ENCODE assay signal across 8 mouse cellular contexts in genomic region chr9:114729911-114730805, GRCm38 (mm10). TPM values are rescaled to one million over a fixed set of nuclear protein-coding genes. Genes with fewer than 3 reads are reported as not detected.
DNase-seq lines count a peak whose midpoint lies in the region; ATAC-seq and TF ChIP-seq lines count a peak whose summit lies in the region.

No protein-coding gene starts in this region.

- H3K9ac ChIP-seq in heart, embryonic 15.5 days, result 0 out of 2 replicates have a peak overlapping the region, but pooled peaks have one; percentile 7
- H3K9ac ChIP-seq in MEL (ENCODE audit: control insufficient read depth, low read depth, low read length, poor library complexity, severe bottlenecking), result peak overlapping the region; percentile 24
- peak overlapping the region; percentile 51 for H3K9ac ChIP-seq in heart, embryonic 16.5 days (ENCODE audit: low read length)
- no peak overlapping the region; the same call in 1 of the 2 replicates for H3K9ac ChIP-seq in lung, postnatal 0 days (replicated peaks; ENCODE audit: low read depth)

- H3K36me3 ChIP-seq in heart, embryonic 15.5 days, result peaks cover 4% of the 10 kb centered on the region; the same call in 1 of the 2 replicates
- H3K36me3 ChIP-seq in MEL (ENCODE audit: control insufficient read depth in 1 of 2, insufficient read depth in 2 of 2, low read length in 2 of 2), result peaks cover 0 to 25% of the 10 kb centered on the region in 2 experiments; a peak in 2 of 4 replicates
- H3K36me3 ChIP-seq in heart, embryonic 16.5 days (ENCODE audit: control insufficient read depth, insufficient read depth), result peaks cover 4% of the 10 kb centered on the region; the same call in 1 of the 2 replicates
- no peaks in the 10 kb centered on the region for H3K36me3 ChIP-seq in lung, postnatal 0 days (ENCODE audit: insufficient read depth, low read length)

- intact Hi-C loops in heart, postnatal 10 days (cut with DNase I), result no loop called here

- H3K4me3 ChIP-seq in heart, embryonic 15.5 days, result peak overlapping the region; percentile 91
- H3K4me3 ChIP-seq in MEL (ENCODE audit: control insufficient read depth in 1 of 2, insufficient read depth in 1 of 2, low read depth in 2 of 2, low read length in 2 of 2), result peak overlapping the region; percentile 62 to 98
- peak overlapping the region; percentile 97 for H3K4me3 ChIP-seq in heart, embryonic 16.5 days (ENCODE audit: low read length)
- peak overlapping the region; percentile 72 for H3K4me3 ChIP-seq in lung, postnatal 0 days (ENCODE audit: low read depth, low read length)

- peaks cover 32% of the 10 kb centered on the region for H3K4me1 ChIP-seq in heart, embryonic 15.5 days (replicated peaks)
- H3K4me1 ChIP-seq in MEL (ENCODE audit: control insufficient read depth in 1 of 2, insufficient read depth in 2 of 2, low read length in 2 of 2), result peaks cover 6 to 23% of the 10 kb centered on the region in 2 experiments
- peaks cover 30% of the 10 kb centered on the region for H3K4me1 ChIP-seq in heart, embryonic 16.5 days (ENCODE audit: control insufficient read depth, insufficient read depth, low read length)
- H3K4me1 ChIP-seq in lung, postnatal 0 days (ENCODE audit: insufficient read depth, low read depth, low read length), result 0 out of 2 replicates have a peak, but pooled peaks cover 6% of the 10 kb centered on the region

- no peak for TF ChIP-seq RAD21 in MEL (IDR thresholded peaks at IDR 0.05; ENCODE audit: low read depth, low read length)

- no peak for TF ChIP-seq CTCF in MEL (IDR thresholded peaks at IDR 0.05 in 2 of 3, conservative IDR thresholded peaks at IDR 0.05 in 1 of 3; ENCODE audit: control insufficient read depth in 1 of 3, insufficient read depth in 1 of 3, low read depth in 2 of 3, low read length in 3 of 3, poor library complexity in 1 of 3, severe bottlenecking in 1 of 3)
- TF ChIP-seq CTCF in lung, postnatal 0 days (IDR thresholded peaks at IDR 0.05), result no peak

- ATAC-seq in heart, embryonic 15.5 days (replicated peaks; ENCODE audit: insufficient number of reproducible peaks, insufficient read depth, low FRiP score, low read depth), result no peak
- no peak for ATAC-seq in heart, embryonic 16.5 days (replicated peaks; ENCODE audit: extremely low read depth, insufficient read depth, low FRiP score)
- ATAC-seq in lung, postnatal 0 days, result no peak

- DNase-seq in heart, postnatal 10 days, result no peak
- DNase-seq in MEL (ENCODE audit: low read depth, low spot score), result peak; percentile 59
- peak; percentile 52 for DNase-seq in lung, postnatal 0 days (ENCODE audit: low spot score)
- peak; percentile 29 for DNase-seq in thymus, postnatal 25 days
- DNase-seq in frontal cortex, postnatal 10 days (ENCODE audit: low spot score in 2 of 2), result no peak
- no peak for DNase-seq in ovary, postnatal 10 days (ENCODE audit: low spot score)

- 26% methylated on average over 24 of the region's 30 CpGs for WGBS in heart, embryonic 15.5 days
- WGBS in heart, embryonic 16.5 days, result 27% methylated on average over 25 of the region's 30 CpGs
- WGBS in lung, postnatal 0 days, result 29% methylated on average over 24 of the region's 30 CpGs

- H3K9me3 ChIP-seq in heart, embryonic 15.5 days (replicated peaks), result no peaks in the 10 kb centered on the region
- no peaks in the 10 kb centered on the region for H3K9me3 ChIP-seq in MEL (replicated peaks; ENCODE audit: insufficient read depth, low read length)
- H3K9me3 ChIP-seq in heart, embryonic 16.5 days (replicated peaks; ENCODE audit: control insufficient read depth, low read length), result no peaks in the 10 kb centered on the region
- no peaks in the 10 kb centered on the region for H3K9me3 ChIP-seq in lung, postnatal 0 days (ENCODE audit: low read length)

- TF ChIP-seq EP300 in MEL (IDR thresholded peaks at IDR 0.05; ENCODE audit: low read depth in 1 of 2, low read length in 2 of 2), result no peak
- TF ChIP-seq EP300 in lung, postnatal 0 days (IDR thresholded peaks at IDR 0.05), result no peak

- peak overlapping the region; percentile 64 for H3K4me2 ChIP-seq in heart, embryonic 15.5 days
- peak overlapping the region; percentile 88 for H3K4me2 ChIP-seq in heart, embryonic 16.5 days (ENCODE audit: low read depth, low read length)
- H3K4me2 ChIP-seq in lung, postnatal 0 days (replicated peaks; ENCODE audit: low read depth, low read length), result peak overlapping the region; percentile 49

- peak overlapping the region; percentile 95 for H3K27ac ChIP-seq in heart, embryonic 15.5 days
- H3K27ac ChIP-seq in MEL (ENCODE audit: control insufficient read depth, low read depth, low read length), result 0 out of 2 replicates have a peak overlapping the region, but pooled peaks have one; percentile 5
- peak overlapping the region; percentile 10; the same call in 1 of the 2 replicates for H3K27ac ChIP-seq in heart, embryonic 16.5 days (ENCODE audit: low read length)
- H3K27ac ChIP-seq in lung, postnatal 0 days (ENCODE audit: low read length), result peak overlapping the region; percentile 32; the same call in 1 of the 2 replicates

- peaks cover 25% of the 10 kb centered on the region for H3K79me2 ChIP-seq in MEL (ENCODE audit: control insufficient read depth, insufficient read depth, low read length, poor library complexity)

- no peak for TF ChIP-seq POLR2A in MEL (IDR thresholded peaks at IDR 0.05; ENCODE audit: control insufficient read depth in 1 of 2, insufficient read depth in 1 of 2, low read depth in 1 of 2, low read length in 2 of 2, poor library complexity in 1 of 2)

- no peaks in the 10 kb centered on the region for H3K27me3 ChIP-seq in heart, embryonic 15.5 days
- no peaks in the 10 kb centered on the region for H3K27me3 ChIP-seq in MEL (ENCODE audit: control insufficient read depth in 1 of 2, insufficient read depth in 2 of 2, low read length in 2 of 2)
- H3K27me3 ChIP-seq in heart, embryonic 16.5 days (ENCODE audit: control insufficient read depth, insufficient read depth, low read length), result no peaks in the 10 kb centered on the region
- no peaks in the 10 kb centered on the region for H3K27me3 ChIP-seq in lung, postnatal 0 days (replicated peaks; ENCODE audit: insufficient read depth, low read length)

TF ChIP-seq in MEL, 35 proteins besides CTCF, POLR2A, EP300 and RAD21 (continues in another document):
- TF ChIP-seq MYB (IDR thresholded peaks at IDR 0.05; ENCODE audit: low read depth, low read length), result no peak
- 0 out of 2 replicates have a peak, but pooled peaks have one; percentile 2 for TF ChIP-seq GATA1 (IDR thresholded peaks at IDR 0.05; ENCODE audit: low read depth, low read length)
- TF ChIP-seq MEF2A (IDR thresholded peaks at IDR 0.05; ENCODE audit: extremely low read depth, insufficient replicate concordance, low read depth, low read length, poor library complexity, severe bottlenecking), result no peak
- TF ChIP-seq CHD1 (IDR thresholded peaks at IDR 0.05; ENCODE audit: low read depth, low read length), result no peak
- peak; percentile 76 for TF ChIP-seq MAX (IDR thresholded peaks at IDR 0.05; ENCODE audit: low read length)
- TF ChIP-seq HCFC1 (IDR thresholded peaks at IDR 0.05; ENCODE audit: low read depth, low read length), result no peak
- no peak for TF ChIP-seq TAL1 (IDR thresholded peaks at IDR 0.05; ENCODE audit: low read length)
- peak; percentile 56; the same call in 1 of the 2 replicates for TF ChIP-seq USF1 (IDR thresholded peaks at IDR 0.05; ENCODE audit: low read depth, low read length)
- no peak for TF ChIP-seq ZC3H11A (IDR thresholded peaks at IDR 0.05; ENCODE audit: low read depth, low read length)
- no peak for TF ChIP-seq GABPA (IDR thresholded peaks at IDR 0.05; ENCODE audit: low read depth, low read length)
- TF ChIP-seq MXI1 (IDR thresholded peaks at IDR 0.05; ENCODE audit: low read depth, low read length), result peak; percentile 74
- TF ChIP-seq MAFK (IDR thresholded peaks at IDR 0.05; ENCODE audit: borderline replicate concordance, low read depth, low read length), result no peak
- TF ChIP-seq SMC3 (IDR thresholded peaks at IDR 0.05; ENCODE audit: low read depth, low read length), result no peak
- TF ChIP-seq E2F4 (IDR thresholded peaks at IDR 0.05; ENCODE audit: borderline replicate concordance, low read depth, low read length), result no peak
- no peak for TF ChIP-seq POLR2AphosphoS5 (IDR thresholded peaks at IDR 0.05; ENCODE audit: borderline replicate concordance, low read depth, low read length)
- 0 out of 2 replicates have a peak, but pooled peaks have one; percentile 43 for TF ChIP-seq MYC (IDR thresholded peaks at IDR 0.05; ENCODE audit: low read depth, low read length)
- TF ChIP-seq CHD2 (IDR thresholded peaks at IDR 0.05; ENCODE audit: low read length), result no peak
- TF ChIP-seq USF2 (IDR thresholded peaks at IDR 0.05; ENCODE audit: borderline replicate concordance in 1 of 2, insufficient read depth in 1 of 2, low read depth in 1 of 2, low read length in 2 of 2), result no peak

RNA-seq across cellular contexts. Expression of gene Cmtm6, which starts 0.8 kb away (rescaled TPM):
- 39.3 and 47.0 TPM in 2 replicates for polyA plus RNA-seq in heart, embryonic 15.5 days (2015; fragmentation: Nextera tagmentation; extraction: Ambion mirVana)
- 10 to 100 TPM; 34.5 to 37.8 TPM for total RNA-seq in heart, postnatal 10 days (2021)
- total RNA-seq in MEL (2012; rRNA removed), result 17.6 and 21.0 TPM in 2 replicates
- polyA plus RNA-seq in MEL (2012; ENCODE audit: insufficient read depth in 1 of 2, insufficient read length in 2 of 2, low read depth in 1 of 2, low replicate concordance in 2 of 2, missing spikeins in 1 of 2), result 10 to 100 TPM in 1 of 2 experiments, not detected in 1; 21.7 TPM
- 51.0 and 51.6 TPM in 2 replicates for polyA plus RNA-seq in heart, embryonic 16.5 days (2015; fragmentation: Nextera tagmentation; extraction: Ambion mirVana)
- polyA plus RNA-seq in lung, postnatal 0 days (2015; fragmentation: Nextera tagmentation; extraction: Ambion mirVana), result 85.5 and 88.8 TPM in 2 replicates

RNA-seq across cellular contexts. Expression of gene Dync1li1, which starts 41.6 kb away (rescaled TPM):
- 72.3 and 73.5 TPM in 2 replicates for polyA plus RNA-seq in heart, embryonic 15.5 days (2015; fragmentation: Nextera tagmentation; extraction: Ambion mirVana)
- 10 to 100 TPM; 84.8 to 91.7 TPM for total RNA-seq in heart, postnatal 10 days (2021)
- 35.2 TPM in 2 replicates for total RNA-seq in MEL (2012; rRNA removed)
- 10 to 100 TPM in 1 of 2 experiments, not detected in 1; 40.0 TPM for polyA plus RNA-seq in MEL (2012; ENCODE audit: insufficient read depth in 1 of 2, insufficient read length in 2 of 2, low read depth in 1 of 2, low replicate concordance in 2 of 2, missing spikeins in 1 of 2)
- 69.2 and 76.0 TPM in 2 replicates for polyA plus RNA-seq in heart, embryonic 16.5 days (2015; fragmentation: Nextera tagmentation; extraction: Ambion mirVana)
- 44.5 and 48.1 TPM in 2 replicates for polyA plus RNA-seq in lung, postnatal 0 days (2015; fragmentation: Nextera tagmentation; extraction: Ambion mirVana)

RNA-seq across cellular contexts. Expression of gene Cmtm7, which starts 51.5 kb away (rescaled TPM):
- polyA plus RNA-seq in heart, embryonic 15.5 days (2015; fragmentation: Nextera tagmentation; extraction: Ambion mirVana), result 97.5 and 134 TPM in 2 replicates
- 10 to 100 TPM; 25.7 to 26.9 TPM for total RNA-seq in heart, postnatal 10 days (2021)
- 290 and 352 TPM in 2 replicates for total RNA-seq in MEL (2012; rRNA removed)
- polyA plus RNA-seq in MEL (2012; ENCODE audit: insufficient read depth in 1 of 2, insufficient read length in 2 of 2, low read depth in 1 of 2, low replicate concordance in 2 of 2, missing spikeins in 1 of 2), result 100 to 1,000 TPM in 1 of 2 experiments, not detected in 1; 545 TPM
- 130 and 138 TPM in 2 replicates for polyA plus RNA-seq in heart, embryonic 16.5 days (2015; fragmentation: Nextera tagmentation; extraction: Ambion mirVana)
- polyA plus RNA-seq in lung, postnatal 0 days (2015; fragmentation: Nextera tagmentation; extraction: Ambion mirVana), result 65.0 and 74.8 TPM in 2 replicates

Comparison
In these comparisons a context has a peak if more than half of its experiments do, and no peak if none do; other contexts are left out.
1. H3K27ac ChIP-seq: peak in every context shown above with its lines; median percentile 95 in heart, embryonic 15.5 days; 32 in lung, postnatal 0 days; 10 in heart, embryonic 16.5 days; 5 in MEL.
2. DNase-seq: peak in MEL (single experiment), lung, postnatal 0 days (single experiment) and thymus, postnatal 25 days (single experiment); none in heart, postnatal 10 days (0 of 2), frontal cortex, postnatal 10 days (0 of 2) and ovary, postnatal 10 days (single experiment).
3. Peak in every context shown above with its lines, with median percentiles within 50 percentile points of each other: H3K4me2 ChIP-seq and H3K4me3 ChIP-seq.